Mouse (Mus musculus) lung, embryonic 14.5 days (tissue): ENCODE data around the gene Comt. TPM values are rescaled to one million over a fixed set of nuclear protein-coding genes. Genes with fewer than 3 reads are reported as not detected.

Experiments
- ATAC-seq: fragments of 200-750 bp; cut with Nextera tagmentation; 2 replicates; pipeline ENCODE4 v1.8.0; 2017; ENCODE audit warnings: mild to moderate bottlenecking, moderate TSS enrichment, moderate library complexity; ENCODE audit not compliant: insufficient read depth
- DNase-seq: peaks from one replicate; pipeline ENCODE4 v3.0.0-alpha.2; 2015
- H3K27ac ChIP-seq: fragments of 300-500 bp; sonication (generic); 2 replicates; pipeline ENCODE4 v1.5.1; 2014; ENCODE audit warnings: low read depth, mild to moderate bottlenecking, moderate library complexity
- H3K27me3 ChIP-seq: fragments of 300-500 bp; sonication (generic); 2 replicates; pipeline ENCODE4 v1.6.1; 2014; ENCODE audit warnings: low read length, control low read depth; ENCODE audit not compliant: insufficient read depth
- H3K36me3 ChIP-seq: fragments of 300-500 bp; sonication (generic); 2 replicates; pipeline ENCODE4 v1.6.1; 2014; ENCODE audit warnings: control low read depth; ENCODE audit not compliant: insufficient read depth
- H3K4me1 ChIP-seq: fragments of 300-500 bp; sonication (generic); 2 replicates; pipeline ENCODE4 v1.6.1; 2014; ENCODE audit warnings: antibody characterized with exemption, control low read depth; ENCODE audit not compliant: insufficient read depth
- H3K4me2 ChIP-seq: fragments of 300-500 bp; sonication (generic); 2 replicates; pipeline ENCODE4 v1.6.1; 2014; ENCODE audit warnings: mild to moderate bottlenecking
- H3K4me3 ChIP-seq: fragments of 300-500 bp; sonication (generic); 2 replicates; pipeline ENCODE4 v1.5.1; 2014; ENCODE audit warnings: low read depth, low read length
- H3K9ac ChIP-seq: fragments of 300-500 bp; sonication (generic); 2 replicates; pipeline ENCODE4 v1.6.1; 2014
- H3K9me3 ChIP-seq: fragments of 300-500 bp; sonication (generic); 2 replicates; pipeline ENCODE4 v1.6.1; 2016; ENCODE audit warnings: low read depth, low read length, control low read depth
- CTCF ChIP-seq: IDR thresholded peaks from 2 replicates; pipeline ENCODE4 v1.5.1; 2016; ENCODE audit warnings: antibody characterized with exemption, low read depth
- WGBS: fragments of 180-500 bp; shearing (Covaris S2); extraction: QIAGEN DNeasy Blood & Tissue Kit; methylation state at CpG from one replicate; pipeline ENCODE4 v1.1.7; 2014; 5-methylcytosine and 5-hydroxymethylcytosine counted together
- polyA plus RNA-seq: library from polyadenylated mRNA; unstranded; fragments of >200 nt; fragmentation: Nextera tagmentation; extraction: Ambion mirVana; gene quantifications from 2 replicates; pipeline ENCODE4 v1.2.1, GENCODE M21; 2014

Gene Comt
- polyA plus RNA-seq, 1 experiment from 2014 or later = 97.0 TPM

DNA sequence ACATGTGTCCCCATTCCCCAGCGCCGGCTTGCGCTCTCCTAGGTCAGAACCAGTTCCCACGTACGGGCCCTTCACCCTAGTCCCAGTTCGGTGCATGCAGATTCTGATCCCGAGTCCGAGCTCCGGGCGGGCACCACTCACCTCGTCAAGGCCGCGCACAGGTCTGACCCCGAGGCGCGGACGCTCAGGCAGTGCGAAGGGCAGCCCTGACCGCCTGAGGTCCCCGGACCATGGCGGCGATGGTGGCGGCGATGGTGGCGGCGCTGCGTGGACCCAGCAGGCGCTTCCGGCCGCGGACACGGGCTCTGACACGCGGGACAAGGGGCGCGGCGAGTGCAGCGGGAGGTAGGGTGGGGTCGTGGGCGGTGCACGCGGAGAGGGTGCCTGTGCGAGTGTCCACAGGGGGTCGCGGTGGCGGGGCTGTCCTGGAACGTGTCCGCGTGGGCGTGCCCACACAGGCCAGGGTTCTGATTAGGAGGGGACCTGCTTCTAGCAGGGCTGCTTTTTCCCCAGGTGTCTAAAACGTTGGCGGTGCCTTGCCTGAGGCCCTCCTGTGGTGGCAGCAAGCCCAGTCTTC lies 349 bp downstream of the Comt start, which contains the start of gene Txnrd2:
Gene Txnrd2, plus strand, starts transcription at position 170 of the 577 bp plus-strand sequence.
- Histone ChIP-seq H3K4me2 (peak within 1 kb of the TSS; percentile 77), H3K27ac (peak within 1 kb of the TSS; percentile 81), H3K4me1 (peaks cover 18% of the 10 kb centered on the region), H3K36me3 (peaks cover 11% of the 10 kb centered on the region; the same call in 1 of the 2 replicates), H3K4me3 (peak within 1 kb of the TSS; percentile 90), H3K9ac (peak within 1 kb of the TSS; percentile 85), H3K9me3 (no peaks in the 10 kb centered on the region), H3K27me3 (no peaks in the 10 kb centered on the region)
- DNase-seq (peak; percentile 78), ATAC-seq (peak; percentile 79)
- WGBS = under 1% methylated on average over 52 of the region's 52 CpGs
- TF ChIP-seq CTCF = peak; percentile 58

DNA sequence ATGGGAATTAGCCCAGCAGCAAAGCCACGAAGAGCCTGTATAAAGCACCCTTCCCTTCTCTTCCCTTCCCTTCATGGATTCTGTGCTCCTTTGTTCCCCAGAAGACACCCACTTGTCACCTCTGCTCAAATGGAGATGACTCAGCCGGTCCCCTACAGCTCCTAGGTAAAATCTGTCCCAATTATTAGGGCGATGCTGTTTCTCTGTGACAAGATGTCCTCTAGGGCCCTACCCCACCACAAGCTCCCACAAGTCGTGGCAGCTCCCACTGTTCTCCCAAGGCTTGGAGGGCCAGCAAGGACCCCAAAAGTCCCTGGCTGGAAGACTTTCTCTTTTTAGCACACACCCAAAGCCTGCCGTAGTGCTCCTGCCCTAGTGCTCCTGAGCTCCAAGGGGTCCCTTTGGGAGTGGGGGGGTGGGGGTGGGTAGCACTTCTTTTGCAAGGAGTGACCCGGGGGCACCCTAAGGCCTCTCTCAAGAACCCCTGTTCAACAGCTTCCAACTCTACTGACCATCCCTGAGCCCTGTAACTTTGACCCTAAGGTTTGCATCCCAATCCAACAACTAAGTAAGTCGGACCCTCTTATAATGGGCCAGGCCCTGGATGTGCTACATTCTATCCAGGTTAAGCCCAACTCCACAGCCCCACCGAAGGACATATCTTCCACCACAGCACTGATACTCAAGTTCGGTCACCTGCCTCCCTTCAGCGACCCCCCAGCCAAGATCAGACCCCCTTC lies 1.0 kb downstream of the Comt start:
- Histone ChIP-seq H3K9ac (peak overlapping the region; percentile 85), H3K4me1 (peaks cover 18% of the 10 kb centered on the region), H3K9me3 (no peaks in the 10 kb centered on the region), H3K27me3 (no peaks in the 10 kb centered on the region), H3K27ac (peak overlapping the region; percentile 81), H3K4me2 (peak overlapping the region; percentile 77), H3K36me3 (peaks cover 13% of the 10 kb centered on the region; the same call in 1 of the 2 replicates), H3K4me3 (peak overlapping the region; percentile 90)
- peak; percentile 21 for DNase-seq
- no peak for TF ChIP-seq CTCF
- WGBS = 11% methylated on average over 10 of the region's 10 CpGs
- peak; percentile 48 for ATAC-seq

DNA sequence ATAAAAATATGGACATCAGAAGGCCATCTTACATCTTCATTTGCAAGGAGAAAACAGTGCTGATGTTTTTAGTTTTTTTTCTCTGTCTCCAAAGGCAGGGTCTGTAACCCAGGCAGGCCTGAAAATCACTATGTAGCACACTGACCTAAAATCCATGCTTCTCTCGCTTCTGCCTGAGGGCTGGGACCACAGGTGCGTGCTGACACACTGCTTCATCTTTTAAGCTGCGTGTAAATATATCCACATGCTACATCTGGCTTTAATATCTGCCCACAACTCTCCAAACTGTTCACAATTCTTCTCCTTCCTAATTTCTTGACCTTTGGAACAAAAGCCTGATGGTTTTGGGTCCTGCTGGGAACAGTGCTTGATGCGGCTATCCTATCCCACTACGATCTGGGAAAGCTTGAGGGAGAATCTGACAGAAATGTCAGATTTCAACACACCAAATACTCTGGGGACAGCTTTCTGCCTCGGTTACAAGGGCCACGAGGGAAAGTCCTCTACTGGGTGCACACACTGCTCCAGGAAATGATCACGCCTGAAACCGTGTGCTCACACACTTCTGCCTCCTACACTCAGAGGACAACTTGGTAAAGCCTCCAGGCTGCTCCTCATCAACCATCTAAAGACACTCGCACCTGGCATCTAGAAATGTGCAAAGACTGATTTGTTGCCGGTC lies 2.1 kb downstream of the Comt start:
- Histone ChIP-seq H3K27me3 (no peaks in the 10 kb centered on the region), H3K9me3 (no peaks in the 10 kb centered on the region), H3K27ac (peak overlapping the region; percentile 79), H3K4me1 (peaks cover 18% of the 10 kb centered on the region), H3K9ac (peak overlapping the region; percentile 40), H3K4me3 (no peak overlapping the region), H3K4me2 (peak overlapping the region; percentile 77), H3K36me3 (peaks cover 16% of the 10 kb centered on the region; the same call in 1 of the 2 replicates)
- no peak for TF ChIP-seq CTCF
- DNase-seq = no peak
- no peak for ATAC-seq
- 67% methylated on average over 11 of the region's 11 CpGs for WGBS

- peak overlapping the region; percentile 77 for H3K4me2 ChIP-seq
- WGBS = 69% methylated on average over 5 of the region's 5 CpGs
Measured at GRCm38 (mm10) chr16:18423915-18424265, 2.8 kb downstream of the Comt start.

GRCm38 (mm10) chr16:18423203-18423914 lies 3.3 kb downstream of the Comt start:
- DNase-seq = peak; percentile 75
- TF ChIP-seq CTCF = no peak
- Histone ChIP-seq H3K4me3 (no peak overlapping the region), H3K4me2 (peak overlapping the region; percentile 77; the same call in 1 of the 2 replicates), H3K9me3 (no peaks in the 10 kb centered on the region), H3K27me3 (no peaks in the 10 kb centered on the region), H3K27ac (peak overlapping the region; percentile 79), H3K9ac (no peak overlapping the region), H3K36me3 (peaks cover 25% of the 10 kb centered on the region), H3K4me1 (peaks cover 18% of the 10 kb centered on the region)
- ATAC-seq = no peak
- 69% methylated on average over 7 of the region's 7 CpGs for WGBS

More at GRCm38 (mm10) chr16:18423915-18424265, 2.8 kb downstream of the Comt start:
- no peak for TF ChIP-seq CTCF
- Histone ChIP-seq H3K36me3 (peaks cover 22% of the 10 kb centered on the region), H3K4me3 (no peak overlapping the region), H3K4me1 (peaks cover 18% of the 10 kb centered on the region), H3K27me3 (no peaks in the 10 kb centered on the region), H3K9ac (no peak overlapping the region), H3K9me3 (no peaks in the 10 kb centered on the region), H3K27ac (peak overlapping the region; percentile 79)
- no peak for DNase-seq
- ATAC-seq = no peak

GRCm38 (mm10) chr16:18420571-18420970 lies 6.1 kb downstream of the Comt start:
- DNase-seq (no peak), ATAC-seq (no peak)
- Histone ChIP-seq H3K9ac (no peak overlapping the region), H3K4me3 (no peak overlapping the region), H3K27ac (no peak overlapping the region), H3K4me2 (no peak overlapping the region), H3K27me3 (no peaks in the 10 kb centered on the region), H3K4me1 (peaks cover 18% of the 10 kb centered on the region), H3K9me3 (no peaks in the 10 kb centered on the region), H3K36me3 (peaks cover 25% of the 10 kb centered on the region)
- WGBS = 72% methylated on average over 3 of the region's 3 CpGs
- no peak for TF ChIP-seq CTCF
